Mouse (Mus musculus): ENCODE data around the gene Rhbdd2. TPM values are rescaled to one million over a fixed set of nuclear protein-coding genes. Genes with fewer than 3 reads are reported as not detected.
A peak's percentile ranks its signal among the peaks of the same experiment; 100 is the strongest.

Gene Rhbdd2
- polyA plus RNA-seq, 1 experiment from 2014 or later, result 47.7 TPM

DNA sequence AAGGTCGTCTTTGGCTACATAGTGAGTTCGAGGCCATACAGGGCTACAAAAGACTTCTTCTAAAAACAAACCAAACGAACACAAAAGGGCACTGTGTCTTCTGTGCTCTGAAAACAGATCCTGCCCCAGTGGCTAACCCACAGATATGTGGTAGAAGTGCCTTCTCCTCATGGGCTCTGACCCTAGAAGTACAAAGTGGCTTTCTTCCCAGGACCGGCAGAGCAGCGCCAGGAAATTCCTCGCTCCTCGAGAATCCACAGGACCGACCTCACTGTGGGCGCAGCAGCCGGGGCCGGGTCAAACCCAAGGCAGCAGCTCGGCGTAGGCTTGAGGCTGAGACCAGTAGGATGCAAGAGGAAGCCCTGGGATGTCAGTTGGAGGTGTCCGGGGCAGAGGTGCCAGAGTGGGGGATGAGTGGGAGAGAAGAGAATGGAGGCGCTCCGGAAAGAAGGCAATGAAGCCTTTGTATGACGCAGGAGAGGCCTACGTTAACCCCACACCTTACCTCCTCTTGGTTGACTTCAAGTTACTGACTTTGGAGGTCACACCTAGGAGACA lies 9.3 kb upstream of the Rhbdd2 start:
- H3K9ac ChIP-seq (replicated peaks), result no peak overlapping the region
- no peaks in the 10 kb centered on the region for H3K36me3 ChIP-seq
- no peaks in the 10 kb centered on the region for H3K9me3 ChIP-seq
- no peaks in the 10 kb centered on the region for H3K4me1 ChIP-seq (replicated peaks)
- no peaks in the 10 kb centered on the region for H3K27me3 ChIP-seq
- 89% methylated on average over 18 of the region's 18 CpGs for WGBS
- no peak overlapping the region for H3K4me2 ChIP-seq
- no peak overlapping the region for H3K27ac ChIP-seq
- ATAC-seq (ENCODE audit: insufficient number of reproducible peaks, insufficient read depth, low FRiP score, low TSS enrichment, low read depth), result no peak
- H3K4me3 ChIP-seq (replicated peaks), result no peak overlapping the region

DNA sequence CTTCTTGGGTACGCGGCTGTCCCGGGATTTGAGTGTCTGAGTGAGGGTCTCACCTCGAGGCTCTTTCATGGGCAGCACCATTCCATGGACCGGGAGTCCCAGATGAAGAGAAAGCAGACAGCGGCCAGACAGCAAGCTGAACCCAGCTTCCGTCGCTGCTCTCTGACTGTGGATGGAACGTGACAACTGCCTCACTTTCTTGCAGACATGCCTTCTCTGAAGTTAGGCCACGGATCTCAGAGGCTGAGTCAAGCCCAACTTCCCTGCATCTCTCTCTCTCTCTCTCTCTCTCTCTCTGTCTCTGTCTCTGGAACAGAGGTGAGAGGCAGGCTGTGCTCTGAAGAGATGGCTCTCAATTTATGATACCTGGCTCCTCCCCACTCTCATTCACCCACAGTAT lies 3.5 kb upstream of the Rhbdd2 start:
- H3K27me3 ChIP-seq, result no peaks in the 10 kb centered on the region
- H3K27ac ChIP-seq, result no peak overlapping the region
- peaks cover 7% of the 10 kb centered on the region for H3K4me1 ChIP-seq (replicated peaks)
- H3K9ac ChIP-seq (replicated peaks), result no peak overlapping the region
- H3K4me2 ChIP-seq, result no peak overlapping the region
- no peaks in the 10 kb centered on the region; the same call in 1 of the 2 replicates for H3K9me3 ChIP-seq
- 51% methylated on average over 10 of the region's 10 CpGs for WGBS
- H3K4me3 ChIP-seq (replicated peaks), result no peak overlapping the region
- H3K36me3 ChIP-seq, result no peaks in the 10 kb centered on the region
- ATAC-seq (ENCODE audit: insufficient number of reproducible peaks, insufficient read depth, low FRiP score, low TSS enrichment, low read depth), result no peak

DNA sequence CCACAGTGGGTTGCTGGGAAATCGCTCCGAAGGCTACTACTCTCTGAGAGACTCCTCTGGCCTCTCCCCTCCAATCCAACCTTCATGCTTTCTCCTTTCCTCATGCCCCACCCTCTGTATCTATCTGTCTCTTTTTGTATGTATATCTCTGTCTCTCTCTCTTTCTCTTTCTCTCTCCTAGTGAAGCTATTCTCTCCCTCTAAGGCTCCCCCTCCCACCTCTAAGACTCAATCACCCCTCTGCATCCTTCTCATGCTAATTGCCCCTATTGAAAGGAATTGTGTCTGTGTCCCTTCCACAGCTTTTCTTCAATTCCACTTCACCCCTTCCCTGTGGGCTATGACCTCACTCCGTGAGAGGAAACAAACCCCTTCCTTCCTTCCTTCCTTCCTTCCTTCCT lies 3.0 kb upstream of the Rhbdd2 start:
- no peak for ATAC-seq (ENCODE audit: insufficient number of reproducible peaks, insufficient read depth, low FRiP score, low TSS enrichment, low read depth)
- no peak overlapping the region for H3K9ac ChIP-seq (replicated peaks)
- no peaks in the 10 kb centered on the region for H3K27me3 ChIP-seq
- H3K4me2 ChIP-seq, result no peak overlapping the region
- H3K36me3 ChIP-seq, result no peaks in the 10 kb centered on the region
- no peaks in the 10 kb centered on the region; the same call in 1 of the 2 replicates for H3K9me3 ChIP-seq
- H3K27ac ChIP-seq, result no peak overlapping the region
- H3K4me3 ChIP-seq (replicated peaks), result no peak overlapping the region
- H3K4me1 ChIP-seq (replicated peaks), result peaks cover 10% of the 10 kb centered on the region
- WGBS, result 84% methylated on average over 3 of the region's 3 CpGs

DNA sequence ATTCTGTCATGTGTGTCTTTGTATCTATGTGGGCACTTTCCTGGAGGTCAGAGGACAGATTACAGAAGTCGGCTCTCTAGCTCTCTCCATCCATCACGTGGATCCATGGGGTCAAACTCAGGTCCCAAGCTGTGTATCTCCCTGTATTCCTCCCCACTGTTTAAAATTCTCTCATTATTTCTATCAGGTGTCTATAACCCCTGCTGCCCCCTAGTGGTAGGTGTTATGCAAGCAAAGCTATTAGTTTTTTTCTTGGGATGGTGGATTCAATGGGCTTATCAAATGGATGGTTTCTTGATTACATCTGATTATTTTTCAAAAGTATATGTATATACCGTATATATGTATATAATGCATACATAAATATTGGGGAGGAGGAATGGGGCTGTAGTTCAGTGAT lies 1.8 kb upstream of the Rhbdd2 start:
- no peak overlapping the region for H3K4me3 ChIP-seq (replicated peaks)

DNA sequence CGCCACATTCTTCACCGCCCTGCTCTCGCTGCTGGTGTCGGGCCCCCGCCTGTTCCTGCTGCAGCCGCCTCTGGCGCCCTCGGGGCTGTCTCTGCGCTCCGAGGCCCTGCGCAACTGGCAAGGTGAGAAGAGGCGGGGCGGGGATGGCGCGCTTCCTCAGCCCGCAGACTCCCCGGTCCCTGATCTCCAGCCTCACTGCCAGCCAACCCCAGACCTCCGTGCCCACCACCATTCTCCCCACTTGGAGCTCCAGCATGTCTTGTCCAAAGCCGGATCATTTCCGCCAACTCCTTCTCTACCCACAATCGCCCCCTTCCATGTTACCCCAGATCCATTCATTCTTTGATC lies 353 bp downstream of the Rhbdd2 start:
- Histone ChIP-seq H3K27ac (peak overlapping the region; percentile 82), H3K36me3 (peaks cover 27% of the 10 kb centered on the region), H3K9ac (replicated peaks) (peak overlapping the region; percentile 79), H3K4me3 (replicated peaks) (peak overlapping the region; percentile 74), H3K9me3 (no peaks in the 10 kb centered on the region; the same call in 1 of the 2 replicates), H3K4me2 (peak overlapping the region; percentile 65), H3K4me1 (replicated peaks) (peaks cover 10% of the 10 kb centered on the region), H3K27me3 (no peaks in the 10 kb centered on the region)
- ATAC-seq (ENCODE audit: insufficient number of reproducible peaks, insufficient read depth, low FRiP score, low TSS enrichment, low read depth), result peak; percentile 84
- WGBS, result under 1% methylated on average over 21 of the region's 21 CpGs

More for the DNA sequence above, 1.8 kb upstream of the Rhbdd2 start:
- Histone ChIP-seq H3K27me3 (no peaks in the 10 kb centered on the region), H3K4me2 (no peak overlapping the region), H3K36me3 (peaks cover 7% of the 10 kb centered on the region), H3K4me1 (replicated peaks) (peaks cover 10% of the 10 kb centered on the region), H3K9ac (replicated peaks) (no peak overlapping the region), H3K9me3 (no peaks in the 10 kb centered on the region; the same call in 1 of the 2 replicates), H3K27ac (no peak overlapping the region)
- 34% methylated on average over 3 of the region's 3 CpGs for WGBS
- no peak for ATAC-seq (ENCODE audit: insufficient number of reproducible peaks, insufficient read depth, low FRiP score, low TSS enrichment, low read depth)

DNA sequence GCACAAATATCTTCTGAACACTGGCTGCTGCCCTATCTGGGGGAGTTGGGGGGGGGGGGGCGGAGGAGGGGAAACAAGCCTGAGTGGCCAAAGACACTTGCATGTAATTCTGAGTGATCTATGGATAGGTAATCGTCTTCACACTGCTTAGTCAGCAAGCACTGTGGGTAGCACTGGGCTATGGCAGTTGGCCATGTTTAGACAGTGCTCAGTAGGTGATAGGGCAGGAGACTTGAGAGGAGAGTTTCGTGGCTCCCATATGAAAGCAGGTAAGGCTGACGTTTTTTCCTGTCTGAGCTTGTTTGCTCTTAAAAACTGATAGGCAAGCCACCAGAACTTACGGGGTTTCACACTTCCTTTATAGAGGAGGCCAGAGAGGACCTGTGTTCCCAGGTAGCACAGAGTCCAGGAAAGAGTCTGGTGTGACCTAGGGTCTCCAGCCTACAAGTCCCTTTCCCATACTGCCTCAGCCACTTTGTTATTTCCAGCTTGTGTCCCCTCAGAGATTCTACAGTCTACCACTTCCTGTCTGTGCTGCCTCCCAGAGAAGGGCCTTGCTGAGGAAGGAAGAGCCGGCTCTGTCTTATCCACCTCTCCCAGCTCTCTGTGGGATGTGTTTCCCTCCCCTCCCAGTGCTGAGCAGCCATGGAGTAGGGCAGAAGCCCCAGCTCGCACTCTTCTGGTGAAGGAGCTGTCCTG lies 7.5 kb downstream of the Rhbdd2 start:
- H3K4me2 ChIP-seq, result no peak overlapping the region
- peaks cover 78% of the 10 kb centered on the region for H3K36me3 ChIP-seq

DNA sequence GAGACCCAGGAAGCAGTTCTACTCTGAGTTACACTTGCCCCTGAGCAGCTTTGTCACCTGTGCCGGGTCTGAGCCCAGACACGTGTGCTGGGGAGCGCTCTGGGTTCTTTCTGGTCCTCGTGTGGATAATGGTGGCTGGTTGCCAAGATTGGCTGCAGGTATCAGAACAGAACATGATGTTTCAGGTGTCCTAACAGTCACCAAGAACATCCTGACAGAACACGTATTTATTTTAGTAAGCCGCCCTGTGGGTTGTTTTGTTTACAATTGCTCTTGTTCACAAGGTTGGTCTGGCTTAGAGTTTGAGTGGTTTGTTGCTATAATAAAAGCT lies 8.0 kb downstream of the Rhbdd2 start:
- no peak overlapping the region for H3K27ac ChIP-seq
- H3K9me3 ChIP-seq, result no peaks in the 10 kb centered on the region
- H3K27me3 ChIP-seq, result no peaks in the 10 kb centered on the region
- no peak overlapping the region for H3K4me3 ChIP-seq (replicated peaks)
- WGBS, result 91% methylated on average over 6 of the region's 6 CpGs
- H3K4me2 ChIP-seq, result no peak overlapping the region
- peaks cover 72% of the 10 kb centered on the region for H3K36me3 ChIP-seq
- no peaks in the 10 kb centered on the region for H3K4me1 ChIP-seq (replicated peaks)
- no peak for ATAC-seq (ENCODE audit: insufficient number of reproducible peaks, insufficient read depth, low FRiP score, low TSS enrichment, low read depth)
- no peak overlapping the region for H3K9ac ChIP-seq (replicated peaks)

More for the DNA sequence above, 7.5 kb downstream of the Rhbdd2 start:
- ATAC-seq (ENCODE audit: insufficient number of reproducible peaks, insufficient read depth, low FRiP score, low TSS enrichment, low read depth), result no peak
- H3K9me3 ChIP-seq, result no peaks in the 10 kb centered on the region
- WGBS, result 82% methylated on average over 6 of the region's 7 CpGs
- no peak overlapping the region for H3K9ac ChIP-seq (replicated peaks)
- no peak overlapping the region for H3K27ac ChIP-seq
- no peak overlapping the region for H3K4me3 ChIP-seq (replicated peaks)
- H3K4me1 ChIP-seq (replicated peaks), result no peaks in the 10 kb centered on the region
- no peaks in the 10 kb centered on the region for H3K27me3 ChIP-seq

DNA sequence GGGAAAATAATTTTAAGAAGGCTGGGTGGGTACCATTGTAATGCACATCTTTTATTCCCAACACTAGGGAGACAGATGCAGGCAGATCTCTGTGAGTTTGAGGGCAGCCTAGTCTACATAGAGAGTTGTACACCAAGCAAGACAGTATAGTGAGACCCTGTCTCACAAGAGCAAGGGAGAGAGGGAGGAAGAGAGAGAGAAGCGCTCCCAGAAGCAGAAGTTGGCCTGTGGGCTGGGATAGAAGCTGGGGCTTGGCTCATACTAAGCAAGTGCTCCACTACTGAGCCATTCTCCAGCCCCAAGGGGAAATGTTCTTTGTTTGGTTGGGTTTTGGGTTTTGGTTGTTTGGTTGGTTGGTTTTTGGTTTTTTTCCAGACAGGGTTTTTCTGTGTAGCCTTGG lies 8.6 kb downstream of the Rhbdd2 start:
- Histone ChIP-seq H3K4me1 (replicated peaks) (no peaks in the 10 kb centered on the region), H3K9ac (replicated peaks) (no peak overlapping the region), H3K9me3 (no peaks in the 10 kb centered on the region), H3K27ac (no peak overlapping the region), H3K27me3 (no peaks in the 10 kb centered on the region), H3K36me3 (peaks cover 66% of the 10 kb centered on the region), H3K4me2 (no peak overlapping the region), H3K4me3 (replicated peaks) (no peak overlapping the region)
- ATAC-seq (ENCODE audit: insufficient number of reproducible peaks, insufficient read depth, low FRiP score, low TSS enrichment, low read depth), result no peak
- 91% methylated on average over 1 of the region's 1 CpGs for WGBS

DNA sequence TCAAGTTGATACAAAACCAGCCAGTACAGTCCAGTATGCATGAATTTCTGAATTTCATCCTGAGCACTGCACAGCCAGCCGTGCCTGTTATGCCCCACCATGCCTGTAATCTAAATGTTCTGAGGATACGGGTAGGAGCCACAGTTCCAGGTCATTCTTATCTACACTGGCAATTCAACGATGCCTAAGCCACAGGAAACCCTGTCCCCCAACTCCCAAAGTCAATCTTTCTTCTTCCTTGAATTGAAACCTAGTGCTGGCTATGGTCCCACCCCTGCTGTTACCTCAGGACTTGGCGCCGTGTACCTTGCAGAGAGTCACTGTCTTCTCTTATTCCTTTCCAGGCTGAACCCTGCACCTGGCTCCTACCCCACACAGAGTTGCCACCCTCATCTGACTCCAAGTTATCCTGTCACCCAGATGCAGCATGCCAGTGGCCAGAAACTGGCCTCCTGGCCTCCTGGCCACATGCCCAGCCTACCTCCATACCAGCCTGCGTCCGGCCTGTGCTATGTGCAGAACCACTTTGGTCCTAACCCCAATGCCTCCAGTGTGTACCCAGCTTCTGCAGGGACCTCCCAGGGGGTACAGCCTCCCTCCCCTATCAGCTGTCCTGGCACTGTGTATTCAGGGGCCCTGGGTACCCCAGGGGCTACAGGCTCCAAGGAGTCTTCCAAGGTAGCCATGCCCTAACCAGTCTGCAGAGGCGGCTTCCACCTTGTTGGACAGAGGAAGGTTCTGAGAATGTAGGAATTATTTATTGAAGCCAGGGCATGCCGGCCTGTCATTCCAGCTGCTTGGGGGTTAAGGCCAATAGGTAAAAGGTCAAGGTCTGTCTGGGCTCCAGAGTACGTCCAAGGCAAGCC lies 10.5 kb downstream of the Rhbdd2 start:
- H3K4me2 ChIP-seq, result no peak overlapping the region
- no peak overlapping the region for H3K4me3 ChIP-seq (replicated peaks)
- WGBS, result 86% methylated on average over 10 of the region's 10 CpGs
- H3K9me3 ChIP-seq, result no peaks in the 10 kb centered on the region
- H3K36me3 ChIP-seq, result peaks cover 49% of the 10 kb centered on the region
- H3K27me3 ChIP-seq, result no peaks in the 10 kb centered on the region
- H3K9ac ChIP-seq (replicated peaks), result no peak overlapping the region
- H3K27ac ChIP-seq, result no peak overlapping the region
- no peaks in the 10 kb centered on the region for H3K4me1 ChIP-seq (replicated peaks)
- no peak for ATAC-seq (ENCODE audit: insufficient number of reproducible peaks, insufficient read depth, low FRiP score, low TSS enrichment, low read depth)

DNA sequence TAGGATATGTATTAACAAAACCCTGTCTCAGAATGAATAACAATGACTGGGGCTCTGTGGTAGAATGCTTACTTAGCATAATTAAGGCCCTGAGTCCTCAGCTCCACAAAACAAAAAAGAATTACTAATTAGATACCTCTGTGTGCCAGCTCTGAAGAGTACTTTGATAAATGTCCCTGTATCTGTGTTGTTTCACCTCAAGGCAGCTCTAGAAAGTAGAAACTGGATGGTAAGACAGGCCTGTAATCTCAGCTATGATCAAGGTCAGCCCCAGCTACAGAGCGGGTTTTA lies 11.1 kb downstream of the Rhbdd2 start:
- H3K36me3 ChIP-seq, result peaks cover 44% of the 10 kb centered on the region
- no peak overlapping the region for H3K9ac ChIP-seq (replicated peaks)
- H3K4me1 ChIP-seq (replicated peaks), result no peaks in the 10 kb centered on the region
- no peak overlapping the region for H3K4me2 ChIP-seq
- H3K4me3 ChIP-seq (replicated peaks), result no peak overlapping the region
- WGBS, result 94% methylated on average over 1 of the region's 1 CpGs
- ATAC-seq (ENCODE audit: insufficient number of reproducible peaks, insufficient read depth, low FRiP score, low TSS enrichment, low read depth), result no peak
- no peaks in the 10 kb centered on the region for H3K9me3 ChIP-seq
- H3K27me3 ChIP-seq, result no peaks in the 10 kb centered on the region
- no peak overlapping the region for H3K27ac ChIP-seq

DNA sequence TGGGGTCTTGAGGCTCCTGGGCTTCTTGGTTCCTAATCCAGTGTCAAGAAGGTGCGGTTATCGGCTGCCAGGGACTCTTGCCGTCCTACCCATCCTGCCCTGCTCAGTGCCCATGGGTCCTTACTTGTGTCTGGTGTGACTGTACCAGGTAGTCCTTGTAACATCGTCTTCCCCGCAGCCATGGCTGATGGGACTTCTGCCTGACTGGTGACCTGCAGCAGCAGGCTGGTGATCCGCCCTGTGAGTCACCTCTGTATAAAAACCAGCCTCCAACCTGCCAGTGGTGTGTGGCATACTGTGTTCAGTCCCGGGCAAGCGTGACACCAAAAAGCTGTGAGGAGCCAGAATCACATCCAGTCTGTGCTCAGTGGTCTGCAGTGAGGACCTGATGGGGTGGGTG lies 11.5 kb downstream of the Rhbdd2 start:
- no peaks in the 10 kb centered on the region for H3K27me3 ChIP-seq
- WGBS, result 89% methylated on average over 8 of the region's 8 CpGs
- no peak overlapping the region for H3K9ac ChIP-seq (replicated peaks)
- no peak overlapping the region for H3K27ac ChIP-seq
- no peak for ATAC-seq (ENCODE audit: insufficient number of reproducible peaks, insufficient read depth, low FRiP score, low TSS enrichment, low read depth)
- no peaks in the 10 kb centered on the region for H3K4me1 ChIP-seq (replicated peaks)
- no peak overlapping the region for H3K4me2 ChIP-seq
- no peaks in the 10 kb centered on the region for H3K9me3 ChIP-seq
- no peak overlapping the region for H3K4me3 ChIP-seq (replicated peaks)
- H3K36me3 ChIP-seq, result peaks cover 40% of the 10 kb centered on the region

All from limb, embryonic 12.5 days (tissue).